Comparison of ENCODE assay signal across 7 mouse cellular contexts in genomic region chr1:118388757-118389453, GRCm38 (mm10). TPM values are rescaled to one million over a fixed set of nuclear protein-coding genes. Genes with fewer than 3 reads are reported as not detected.
A peak's percentile ranks its signal among the peaks of the same experiment; 100 is the strongest.
DNase-seq lines count a peak whose midpoint lies in the region; ATAC-seq lines count a peak whose summit lies in the region.

Gene Clasp1, plus strand, starts transcription at chr1:118389058.

- no peaks in the 10 kb centered on the region for H3K4me1 ChIP-seq in embryonic facial prominence, embryonic 11.5 days (ENCODE audit: control insufficient read depth, insufficient read depth, low read length)
- H3K4me1 ChIP-seq in limb, embryonic 10.5 days = peaks cover 13% of the 10 kb centered on the region
- peaks cover 37% of the 10 kb centered on the region for H3K4me1 ChIP-seq in midbrain, embryonic 13.5 days (replicated peaks)

- peak within 1 kb of the TSS; percentile 95 for H3K9ac ChIP-seq in embryonic facial prominence, embryonic 11.5 days (replicated peaks; ENCODE audit: low read length)
- peak within 1 kb of the TSS; percentile 96 for H3K9ac ChIP-seq in midbrain, embryonic 13.5 days (replicated peaks)

- no peaks in the 10 kb centered on the region for H3K9me3 ChIP-seq in embryonic facial prominence, embryonic 11.5 days (replicated peaks; ENCODE audit: control insufficient read depth, low read length)
- no peaks in the 10 kb centered on the region for H3K9me3 ChIP-seq in limb, embryonic 10.5 days (replicated peaks)
- H3K9me3 ChIP-seq in midbrain, embryonic 13.5 days = no peaks in the 10 kb centered on the region

- H3K27ac ChIP-seq in embryonic facial prominence, embryonic 11.5 days (replicated peaks; ENCODE audit: low read depth, low read length) = peak within 1 kb of the TSS; percentile 88
- peak within 1 kb of the TSS; percentile 96 for H3K27ac ChIP-seq in limb, embryonic 10.5 days
- peak within 1 kb of the TSS; percentile 97 for H3K27ac ChIP-seq in midbrain, embryonic 13.5 days

- under 1% methylated on average over 44 of the region's 44 CpGs for WGBS in embryonic facial prominence, embryonic 11.5 days
- under 1% methylated on average over 44 of the region's 44 CpGs for WGBS in limb, embryonic 10.5 days
- under 1% methylated on average over 44 of the region's 44 CpGs for WGBS in midbrain, embryonic 13.5 days

- DNase-seq in adrenal gland, postnatal 14 days = peak; percentile 96
- peak; percentile 96 for DNase-seq in embryonic facial prominence, embryonic 11.5 days (ENCODE audit: low spot score)
- DNase-seq in kidney, adult 11 months = peak; percentile 98
- peak; percentile 93 for DNase-seq in limb, embryonic 10.5 days (ENCODE audit: low spot score)
- DNase-seq in spleen, adult 12 weeks (ENCODE audit: low spot score) = peak; percentile 86

- H3K27me3 ChIP-seq in embryonic facial prominence, embryonic 11.5 days (ENCODE audit: control insufficient read depth, insufficient read depth, low read length) = no peaks in the 10 kb centered on the region
- no peaks in the 10 kb centered on the region for H3K27me3 ChIP-seq in limb, embryonic 10.5 days (ENCODE audit: low read depth, poor library complexity, severe bottlenecking)
- H3K27me3 ChIP-seq in midbrain, embryonic 13.5 days = no peaks in the 10 kb centered on the region

- no peaks in the 10 kb centered on the region for H3K36me3 ChIP-seq in embryonic facial prominence, embryonic 11.5 days (replicated peaks; ENCODE audit: control insufficient read depth, insufficient read depth, low read depth, low read length)
- peaks cover 19% of the 10 kb centered on the region for H3K36me3 ChIP-seq in limb, embryonic 10.5 days
- H3K36me3 ChIP-seq in midbrain, embryonic 13.5 days = peaks cover 6% of the 10 kb centered on the region

- H3K4me3 ChIP-seq in embryonic facial prominence, embryonic 11.5 days (ENCODE audit: low read depth, low read length) = peak within 1 kb of the TSS; percentile 97
- H3K4me3 ChIP-seq in limb, embryonic 10.5 days = peak within 1 kb of the TSS; percentile 94
- H3K4me3 ChIP-seq in midbrain, embryonic 13.5 days (replicated peaks) = peak within 1 kb of the TSS; percentile 98

- ATAC-seq in embryonic facial prominence, embryonic 11.5 days (replicated peaks; ENCODE audit: insufficient number of reproducible peaks, low FRiP score, low TSS enrichment, low read depth) = peak; percentile 98
- ATAC-seq in granulocyte monocyte progenitor cell, adult 5-6 weeks (replicated peaks; ENCODE audit: poor library complexity, severe bottlenecking) = peak; percentile 87
- peak; percentile 97 for ATAC-seq in midbrain, embryonic 13.5 days

- peak within 1 kb of the TSS; percentile 71 for H3K4me2 ChIP-seq in embryonic facial prominence, embryonic 11.5 days (ENCODE audit: low read depth, low read length)
- peak within 1 kb of the TSS; percentile 64 for H3K4me2 ChIP-seq in midbrain, embryonic 13.5 days (replicated peaks)

RNA-seq across cellular contexts. Expression of gene Clasp1, which starts in this region (rescaled TPM):
- total RNA-seq in adrenal gland, postnatal 14 days (2021) = 46.3 and 50.9 TPM in 2 replicates
- polyA plus RNA-seq in embryonic facial prominence, embryonic 11.5 days (2014; fragmentation: Nextera tagmentation; extraction: Ambion mirVana) = 57.7 and 62.2 TPM in 2 replicates
- total RNA-seq in granulocyte monocyte progenitor cell, adult 5-6 weeks (2014; fragmentation: Nextera tagmentation) = 42.8 and 51.1 TPM in 2 replicates
- 40.1 and 51.1 TPM in 2 replicates for total RNA-seq in granulocyte monocyte progenitor cell, adult 5-6 weeks (2017)
- polyA plus RNA-seq in limb, embryonic 10.5 days (2016; fragmentation: Nextera tagmentation; extraction: Ambion mirVana) = 79.5 and 90.1 TPM in 2 replicates
- polyA plus RNA-seq in midbrain, embryonic 13.5 days (2015; fragmentation: Nextera tagmentation; extraction: Ambion mirVana) = 138 and 146 TPM in 2 replicates

Comparison
In these comparisons a context has a peak if more than half of its experiments do, and no peak if none do; other contexts are left out.
1. Peak in every context shown above with its lines: DNase-seq, ATAC-seq, H3K4me3 ChIP-seq and H3K27ac ChIP-seq.